Mouse (Mus musculus): ENCODE data around the gene Lpgat1.

GRCm38 (mm10) chr1:191748431-191748830 lies 30.8 kb downstream of the Lpgat1 start:
- TF ChIP-seq POLR2A (IDR thresholded peaks at IDR 0.05; ENCODE audit: low read depth, low read length) (no peak), CTCF (conservative IDR thresholded peaks at IDR 0.05; ENCODE audit: insufficient read depth, insufficient read length, low read depth, low read length) (no peak)
